Mouse (Mus musculus) forebrain, embryonic 12.5 days (tissue): ENCODE results near the gene Klc1. TPM values are rescaled to one million over a fixed set of nuclear protein-coding genes. Genes with fewer than 3 reads are reported as not detected.
A peak's percentile ranks its signal among the peaks of the same experiment; 100 is the strongest.
"Not testable (repeated sequence)": the region's sequence is repeated elsewhere in the genome, so short reads cannot be mapped to it uniquely, and the experiment has no call there.

Experiments used
- ATAC-seq: fragments of 200-750 bp; cut with Nextera tagmentation; 2 replicates; pipeline ENCODE4 v1.8.0; 2017; ENCODE audit warnings: moderate TSS enrichment; ENCODE audit not compliant: low FRiP score
- H3K27ac ChIP-seq: fragments of 300-500 bp; sonication (generic); 2 replicates; pipeline ENCODE4 v1.5.1; 2016; ENCODE audit warnings: mild to moderate bottlenecking
- H3K27me3 ChIP-seq: fragments of 300-500 bp; sonication (generic); 2 replicates; pipeline ENCODE4 v1.6.1; 2016; ENCODE audit warnings: mild to moderate bottlenecking
- H3K36me3 ChIP-seq: fragments of 300-500 bp; sonication (generic); replicated peaks from 2 replicates; pipeline ENCODE4 v1.6.1; 2016; ENCODE audit warnings: mild to moderate bottlenecking
- H3K4me1 ChIP-seq: fragments of 300-500 bp; sonication (generic); 2 replicates; pipeline ENCODE4 v1.6.1; 2016
- H3K4me2 ChIP-seq: fragments of 300-500 bp; sonication (generic); 2 replicates; pipeline ENCODE4 v1.6.1; 2016; ENCODE audit warnings: mild to moderate bottlenecking, moderate library complexity
- H3K4me3 ChIP-seq: fragments of 300-500 bp; sonication (generic); replicated peaks from 2 replicates; pipeline ENCODE4 v1.5.1; 2016; ENCODE audit warnings: mild to moderate bottlenecking
- H3K9ac ChIP-seq: fragments of 300-500 bp; sonication (generic); 2 replicates; pipeline ENCODE4 v1.6.1; 2016; ENCODE audit warnings: mild to moderate bottlenecking
- H3K9me3 ChIP-seq: fragments of 300-500 bp; sonication (generic); 2 replicates; pipeline ENCODE4 v1.6.1; 2016
- WGBS: fragments of 180-500 bp; shearing (Covaris S2); methylation state at CpG from one replicate; pipeline ENCODE4 v1.1.7; 2016; 5-methylcytosine and 5-hydroxymethylcytosine counted together
- polyA plus RNA-seq: library from polyadenylated mRNA; unstranded; fragments of >200 nt; fragmentation: Nextera tagmentation; extraction: Ambion mirVana; gene quantifications from 2 replicates; pipeline ENCODE4 v1.2.1, GENCODE M21; 2016

The Klc1 gene
- polyA plus RNA-seq = 302 and 307 TPM in 2 replicates

GRCm38 (mm10) chr12:111758381-111759175 is at the start of gene Klc1:
TSS of gene Klc1 (plus strand) at chr12:111758849.
- peak within 1 kb of the TSS; percentile 97 for H3K4me2 ChIP-seq
- H3K9me3 ChIP-seq = no peaks in the 10 kb centered on the region
- H3K27me3 ChIP-seq = peaks cover 7% of the 10 kb centered on the region; the same call in 1 of the 2 replicates
- H3K36me3 ChIP-seq = peaks cover 13% of the 10 kb centered on the region
- ATAC-seq = peak; percentile 79
- peaks cover 50% of the 10 kb centered on the region for H3K4me1 ChIP-seq
- WGBS = under 1% methylated on average over 82 of the region's 85 CpGs
- peak within 1 kb of the TSS; percentile 98 for H3K9ac ChIP-seq
- peak within 1 kb of the TSS; percentile 96 for H3K4me3 ChIP-seq
- H3K27ac ChIP-seq = peak within 1 kb of the TSS; percentile 94

- Histone ChIP-seq H3K9me3 (no peaks in the 10 kb centered on the region), H3K4me1 (peaks cover 26% of the 10 kb centered on the region), H3K9ac (no peak overlapping the region), H3K27me3 (no peaks in the 10 kb centered on the region), H3K27ac (no peak overlapping the region), H3K4me3 (no peak overlapping the region), H3K36me3 (peaks cover 46% of the 10 kb centered on the region), H3K4me2 (no peak overlapping the region)
- ATAC-seq = no peak
- WGBS = 94% methylated on average over 10 of the region's 10 CpGs
Measured at GRCm38 (mm10) chr12:111710091-111710490, 48.6 kb upstream of the Klc1 start.

- H3K27ac ChIP-seq = peak overlapping the region; percentile 83
- H3K36me3 ChIP-seq = peaks cover 49% of the 10 kb centered on the region
- under 1% methylated on average over 33 of the region's 33 CpGs for WGBS
- no peaks in the 10 kb centered on the region for H3K27me3 ChIP-seq
- peak overlapping the region; percentile 97 for H3K4me3 ChIP-seq
- ATAC-seq = no peak
- no peaks in the 10 kb centered on the region for H3K9me3 ChIP-seq
- H3K9ac ChIP-seq = peak overlapping the region; percentile 95
- H3K4me1 ChIP-seq = peaks cover 27% of the 10 kb centered on the region
- peak overlapping the region; percentile 93 for H3K4me2 ChIP-seq
Measured at GRCm38 (mm10) chr12:111712476-111712875, 46.2 kb upstream of the Klc1 start.

- Histone ChIP-seq H3K36me3 (peaks cover 42% of the 10 kb centered on the region), H3K27ac (peak within 1 kb of the TSS; percentile 83), H3K9me3 (no peaks in the 10 kb centered on the region), H3K27me3 (no peaks in the 10 kb centered on the region), H3K4me1 (peaks cover 27% of the 10 kb centered on the region), H3K4me3 (peak within 1 kb of the TSS; percentile 97), H3K9ac (peak within 1 kb of the TSS; percentile 95), H3K4me2 (peak within 1 kb of the TSS; percentile 93)
- under 1% methylated on average over 85 of the region's 86 CpGs for WGBS
- peak; percentile 96 for ATAC-seq
Measured at GRCm38 (mm10) chr12:111713004-111713651, 45.5 kb upstream of the Klc1 start, which contains the start of the genes Bag5 and Apopt1. TSS of gene Bag5 (minus strand) at chr12:111713257. TSS of gene Apopt1 (plus strand) at chr12:111713261.

GRCm38 (mm10) chr12:111713880-111714279 is 44.8 kb upstream of the Klc1 start:
- ATAC-seq, H3K27me3 ChIP-seq, H3K27ac ChIP-seq, H3K9me3 ChIP-seq: not testable (repeated sequence)
- Histone ChIP-seq H3K4me3 (peak overlapping the region; percentile 97), H3K36me3 (peaks cover 35% of the 10 kb centered on the region), H3K9ac (0 out of 2 replicates have a peak overlapping the region, but pooled peaks have one; percentile 95), H3K4me2 (peak overlapping the region; percentile 93), H3K4me1 (peaks cover 33% of the 10 kb centered on the region)
- 78% methylated on average over 6 of the region's 6 CpGs for WGBS

- Histone ChIP-seq H3K27me3 (no peaks in the 10 kb centered on the region), H3K4me3 (no peak overlapping the region)
- WGBS = 97% methylated on average over 7 of the region's 7 CpGs
Measured at GRCm38 (mm10) chr12:111716505-111716904, 42.1 kb upstream of the Klc1 start.

GRCm38 (mm10) chr12:111718656-111719055 is 40.0 kb upstream of the Klc1 start:
- Histone ChIP-seq H3K27ac (peak overlapping the region; percentile 70), H3K9me3 (no peaks in the 10 kb centered on the region), H3K4me2 (no peak overlapping the region), H3K9ac (peak overlapping the region; percentile 22; the same call in 1 of the 2 replicates), H3K27me3 (no peaks in the 10 kb centered on the region), H3K36me3 (peaks cover 13% of the 10 kb centered on the region), H3K4me3 (no peak overlapping the region), H3K4me1 (peaks cover 22% of the 10 kb centered on the region)
- no peak for ATAC-seq
- WGBS = 34% methylated on average over 8 of the region's 8 CpGs

More at GRCm38 (mm10) chr12:111716505-111716904, 42.1 kb upstream of the Klc1 start:
- Histone ChIP-seq H3K4me2 (no peak overlapping the region), H3K4me1 (peaks cover 30% of the 10 kb centered on the region), H3K9ac (no peak overlapping the region), H3K9me3 (no peaks in the 10 kb centered on the region), H3K36me3 (peaks cover 9% of the 10 kb centered on the region), H3K27ac (no peak overlapping the region)
- no peak for ATAC-seq

GRCm38 (mm10) chr12:111720222-111720621 is 38.4 kb upstream of the Klc1 start:
- H3K4me2 ChIP-seq = no peak overlapping the region
- H3K4me1 ChIP-seq = peaks cover 17% of the 10 kb centered on the region
- H3K9ac ChIP-seq = no peak overlapping the region
- 84% methylated on average over 4 of the region's 4 CpGs for WGBS
- H3K27me3 ChIP-seq = no peaks in the 10 kb centered on the region
- H3K27ac ChIP-seq = no peak overlapping the region
- peaks cover 27% of the 10 kb centered on the region for H3K36me3 ChIP-seq
- H3K4me3 ChIP-seq = no peak overlapping the region
- ATAC-seq = no peak
- no peaks in the 10 kb centered on the region for H3K9me3 ChIP-seq

GRCm38 (mm10) chr12:111722654-111723053 is 36.0 kb upstream of the Klc1 start:
- Histone ChIP-seq H3K4me2 (no peak overlapping the region), H3K9me3 (no peaks in the 10 kb centered on the region), H3K36me3 (peaks cover 24% of the 10 kb centered on the region), H3K4me1 (peaks cover 17% of the 10 kb centered on the region), H3K4me3 (no peak overlapping the region), H3K27me3 (no peaks in the 10 kb centered on the region), H3K27ac (no peak overlapping the region), H3K9ac (no peak overlapping the region)
- 72% methylated on average over 9 of the region's 9 CpGs for WGBS
- no peak for ATAC-seq

GRCm38 (mm10) chr12:111724638-111725337 is 33.9 kb upstream of the Klc1 start:
- Histone ChIP-seq H3K9me3 (no peaks in the 10 kb centered on the region), H3K9ac (no peak overlapping the region), H3K4me2 (no peak overlapping the region), H3K4me1 (peaks cover 10% of the 10 kb centered on the region), H3K27me3 (no peaks in the 10 kb centered on the region), H3K36me3 (peaks cover 35% of the 10 kb centered on the region), H3K4me3 (no peak overlapping the region), H3K27ac (peak overlapping the region; percentile 68)
- no peak for ATAC-seq
- 39% methylated on average over 6 of the region's 6 CpGs for WGBS

GRCm38 (mm10) chr12:111725338-111726121 is 33.1 kb upstream of the Klc1 start:
- Histone ChIP-seq H3K9ac (no peak overlapping the region; the same call in 1 of the 2 replicates), H3K27ac (peak overlapping the region; percentile 68; the same call in 1 of the 2 replicates), H3K4me2 (no peak overlapping the region), H3K36me3 (peaks cover 38% of the 10 kb centered on the region), H3K4me1 (peaks cover 10% of the 10 kb centered on the region), H3K9me3 (no peaks in the 10 kb centered on the region), H3K4me3 (no peak overlapping the region), H3K27me3 (no peaks in the 10 kb centered on the region)
- peak; percentile 14; the same call in 1 of the 2 replicates for ATAC-seq
- WGBS = 71% methylated on average over 12 of the region's 12 CpGs
